Mouse (Mus musculus) hindbrain, embryonic 12.5 days (tissue): ENCODE measurements around the gene A430078G23Rik. TPM values are rescaled to one million over a fixed set of nuclear protein-coding genes. Genes with fewer than 3 reads are reported as not detected.

Experiments used
- ATAC-seq: fragments of 200-750 bp; cut with Nextera tagmentation; 2 replicates; pipeline ENCODE4 v1.8.0; 2017; ENCODE audit warnings: moderate TSS enrichment; ENCODE audit not compliant: low FRiP score
- H3K27ac ChIP-seq: fragments of 300-500 bp; sonication (generic); 2 replicates; pipeline ENCODE4 v1.5.1; 2016; ENCODE audit warnings: mild to moderate bottlenecking
- H3K27me3 ChIP-seq: fragments of 300-500 bp; sonication (generic); 2 replicates; pipeline ENCODE4 v1.6.1; 2016; ENCODE audit warnings: mild to moderate bottlenecking
- H3K36me3 ChIP-seq: fragments of 300-500 bp; sonication (generic); 2 replicates; pipeline ENCODE4 v1.6.1; 2016; ENCODE audit warnings: mild to moderate bottlenecking
- H3K4me1 ChIP-seq: fragments of 300-500 bp; sonication (generic); 2 replicates; pipeline ENCODE4 v1.6.1; 2016
- H3K4me2 ChIP-seq: fragments of 300-500 bp; sonication (generic); replicated peaks from 2 replicates; pipeline ENCODE4 v1.6.1; 2016; ENCODE audit warnings: mild to moderate bottlenecking
- H3K4me3 ChIP-seq: fragments of 300-500 bp; sonication (generic); 2 replicates; pipeline ENCODE4 v1.5.1; 2016; ENCODE audit warnings: mild to moderate bottlenecking
- H3K9ac ChIP-seq: fragments of 300-500 bp; sonication (generic); 2 replicates; pipeline ENCODE4 v1.6.1; 2016; ENCODE audit warnings: mild to moderate bottlenecking, moderate library complexity
- H3K9me3 ChIP-seq: fragments of 300-500 bp; sonication (generic); replicated peaks from 2 replicates; pipeline ENCODE4 v1.6.1; 2016; ENCODE audit warnings: mild to moderate bottlenecking
- WGBS: fragments of 180-500 bp; shearing (Covaris S2); methylation state at CpG from one replicate; pipeline ENCODE4 v1.1.7; 2016; 5-methylcytosine and 5-hydroxymethylcytosine counted together
- polyA plus RNA-seq: library from polyadenylated mRNA; unstranded; fragments of >200 nt; fragmentation: Nextera tagmentation; extraction: Ambion mirVana; gene quantifications from 2 replicates; pipeline ENCODE4 v1.2.1, GENCODE M21; 2016

Gene A430078G23Rik
- polyA plus RNA-seq, 1 experiment from 2014 or later: not detected

DNA sequence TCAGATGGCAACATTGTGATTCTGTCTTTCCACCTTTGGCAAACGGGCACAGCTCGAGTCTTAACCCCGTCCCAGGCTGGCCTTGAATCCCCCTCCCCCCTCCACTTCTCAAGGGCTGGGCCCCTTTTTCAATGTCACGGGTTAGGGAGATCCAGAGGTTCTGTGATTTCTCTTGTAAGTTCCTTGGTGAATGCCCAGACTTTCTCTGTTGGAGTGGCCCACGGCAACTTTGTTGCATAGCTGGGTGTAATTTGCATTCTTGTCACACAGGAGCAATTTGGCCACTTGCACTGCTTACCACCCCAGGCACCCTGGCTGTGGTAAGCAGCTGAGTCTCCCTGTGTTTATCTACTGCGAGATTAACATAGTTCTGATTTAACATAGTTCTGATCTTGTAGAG, 41.4 kb downstream of the A430078G23Rik start:
- Histone ChIP-seq H3K9ac (0 out of 2 replicates have a peak overlapping the region, but pooled peaks have one; percentile 8), H3K27me3 (no peaks in the 10 kb centered on the region), H3K4me1 (peaks cover 25% of the 10 kb centered on the region), H3K36me3 (no peaks in the 10 kb centered on the region), H3K4me3 (0 out of 2 replicates have a peak overlapping the region, but pooled peaks have one; percentile 7), H3K9me3 (no peaks in the 10 kb centered on the region), H3K4me2 (peak overlapping the region; percentile 87), H3K27ac (no peak overlapping the region)
- no peak for ATAC-seq
- 8% methylated on average over 6 of the region's 6 CpGs for WGBS

DNA sequence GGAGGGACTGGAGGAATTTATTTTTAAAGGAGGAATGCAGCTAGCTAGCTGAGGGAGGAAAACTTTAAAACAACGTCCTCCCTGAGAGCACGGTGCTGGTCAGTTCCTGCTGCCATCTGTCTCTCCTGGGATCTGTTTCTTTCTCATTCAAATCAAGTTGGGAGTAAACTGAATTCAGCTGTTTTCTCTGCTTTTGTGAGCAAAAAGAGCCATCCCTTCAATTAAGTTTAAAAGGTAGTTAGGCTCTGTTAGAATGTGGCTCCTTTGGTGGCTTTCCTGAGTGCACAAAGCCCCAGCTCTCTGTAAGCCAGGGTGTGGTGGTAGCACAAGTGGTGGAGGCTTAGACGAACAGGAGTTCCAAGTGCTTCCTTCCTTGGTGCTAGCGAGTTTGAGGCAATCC, 42.0 kb downstream of the A430078G23Rik start:
- Histone ChIP-seq H3K36me3 (no peaks in the 10 kb centered on the region), H3K4me3 (peak overlapping the region; percentile 7; the same call in 1 of the 2 replicates), H3K4me1 (peaks cover 25% of the 10 kb centered on the region), H3K27me3 (no peaks in the 10 kb centered on the region), H3K4me2 (peak overlapping the region; percentile 87), H3K9me3 (no peaks in the 10 kb centered on the region), H3K9ac (peak overlapping the region; percentile 8; the same call in 1 of the 2 replicates), H3K27ac (no peak overlapping the region)
- WGBS: 12% methylated on average over 4 of the region's 4 CpGs
- no peak for ATAC-seq

GRCm38 (mm10) chr8:3397597-3397996, 44.4 kb downstream of the A430078G23Rik start:
- Histone ChIP-seq H3K9me3 (no peaks in the 10 kb centered on the region), H3K27ac (no peak overlapping the region), H3K4me1 (peaks cover 21% of the 10 kb centered on the region), H3K4me2 (no peak overlapping the region), H3K9ac (no peak overlapping the region), H3K36me3 (peaks cover 8% of the 10 kb centered on the region; the same call in 1 of the 2 replicates), H3K4me3 (no peak overlapping the region), H3K27me3 (no peaks in the 10 kb centered on the region)
- ATAC-seq: no peak
- 92% methylated on average over 3 of the region's 3 CpGs for WGBS

- H3K36me3 ChIP-seq: peaks cover 8% of the 10 kb centered on the region; the same call in 1 of the 2 replicates
- no peak overlapping the region for H3K27ac ChIP-seq
- H3K9me3 ChIP-seq: no peaks in the 10 kb centered on the region
- no peak overlapping the region for H3K4me2 ChIP-seq
- H3K9ac ChIP-seq: no peak overlapping the region
- WGBS: 52% methylated on average over 2 of the region's 2 CpGs
- no peak overlapping the region for H3K4me3 ChIP-seq
- H3K27me3 ChIP-seq: no peaks in the 10 kb centered on the region
- no peak for ATAC-seq
- no peaks in the 10 kb centered on the region for H3K4me1 ChIP-seq
These were observed 47.3 kb downstream of the A430078G23Rik start for GRCm38 (mm10) chr8:3400509-3400908.

DNA sequence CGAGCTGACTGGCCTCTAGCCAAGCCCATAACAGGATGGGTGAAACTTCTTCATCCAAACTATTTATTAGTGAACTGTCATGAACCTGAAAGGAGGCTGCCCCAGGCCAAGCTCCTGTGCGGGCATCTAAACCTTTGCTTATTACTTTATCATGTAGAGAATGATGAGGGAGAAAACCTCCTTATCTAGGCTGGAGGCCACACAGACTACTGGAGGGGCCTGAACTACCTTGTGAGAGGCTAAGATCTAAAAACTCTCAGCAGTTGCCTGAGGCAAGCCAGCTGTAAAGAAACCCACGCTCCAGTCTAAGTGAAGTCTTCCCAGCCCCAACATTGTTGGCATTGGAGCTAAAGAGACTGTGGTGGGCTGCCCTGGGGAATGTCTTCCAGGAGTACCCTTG, 54.2 kb downstream of the A430078G23Rik start:
- no peak for ATAC-seq
- no peak overlapping the region for H3K9ac ChIP-seq
- 89% methylated on average over 3 of the region's 3 CpGs for WGBS
- H3K27me3 ChIP-seq: no peaks in the 10 kb centered on the region
- no peaks in the 10 kb centered on the region for H3K4me1 ChIP-seq
- no peaks in the 10 kb centered on the region for H3K36me3 ChIP-seq
- H3K27ac ChIP-seq: no peak overlapping the region
- H3K9me3 ChIP-seq: no peaks in the 10 kb centered on the region
- no peak overlapping the region for H3K4me2 ChIP-seq
- H3K4me3 ChIP-seq: no peak overlapping the region

- no peak overlapping the region for H3K4me3 ChIP-seq
- no peaks in the 10 kb centered on the region for H3K36me3 ChIP-seq
- H3K27ac ChIP-seq: no peak overlapping the region
- H3K4me1 ChIP-seq: peaks cover 21% of the 10 kb centered on the region
- no peak overlapping the region for H3K4me2 ChIP-seq
- H3K27me3 ChIP-seq: no peaks in the 10 kb centered on the region
- WGBS: 72% methylated on average over 2 of the region's 2 CpGs
- no peak overlapping the region for H3K9ac ChIP-seq
- no peaks in the 10 kb centered on the region for H3K9me3 ChIP-seq
- ATAC-seq: no peak
These were observed 57.9 kb downstream of the A430078G23Rik start for GRCm38 (mm10) chr8:3411085-3411484.

- no peaks in the 10 kb centered on the region for H3K27me3 ChIP-seq
- no peak overlapping the region for H3K27ac ChIP-seq
- no peak for ATAC-seq
- H3K9ac ChIP-seq: no peak overlapping the region
- no peaks in the 10 kb centered on the region for H3K9me3 ChIP-seq
- peaks cover 29% of the 10 kb centered on the region for H3K4me1 ChIP-seq
- H3K4me2 ChIP-seq: no peak overlapping the region
- no peaks in the 10 kb centered on the region for H3K36me3 ChIP-seq
- H3K4me3 ChIP-seq: no peak overlapping the region
- WGBS: 91% methylated on average over 7 of the region's 7 CpGs
These were observed 58.7 kb downstream of the A430078G23Rik start for GRCm38 (mm10) chr8:3411901-3412301.

GRCm38 (mm10) chr8:3412816-3413215, 59.6 kb downstream of the A430078G23Rik start:
- no peaks in the 10 kb centered on the region for H3K36me3 ChIP-seq
- ATAC-seq: no peak
- H3K27ac ChIP-seq: no peak overlapping the region
- H3K4me1 ChIP-seq: peaks cover 38% of the 10 kb centered on the region
- no peaks in the 10 kb centered on the region for H3K9me3 ChIP-seq
- H3K4me2 ChIP-seq: no peak overlapping the region
- 100% methylated on average over 1 of the region's 1 CpGs for WGBS
- no peak overlapping the region for H3K9ac ChIP-seq
- H3K4me3 ChIP-seq: no peak overlapping the region
- no peaks in the 10 kb centered on the region for H3K27me3 ChIP-seq

GRCm38 (mm10) chr8:3414639-3415190, 61.5 kb downstream of the A430078G23Rik start:
- H3K4me1 ChIP-seq: peaks cover 43% of the 10 kb centered on the region
- H3K4me2 ChIP-seq: no peak overlapping the region
- no peak overlapping the region for H3K4me3 ChIP-seq
- ATAC-seq: 0 out of 2 replicates have a peak, but pooled peaks have one; percentile 15
- WGBS: 41% methylated on average over 6 of the region's 6 CpGs
- no peaks in the 10 kb centered on the region for H3K9me3 ChIP-seq
- H3K36me3 ChIP-seq: no peaks in the 10 kb centered on the region
- H3K9ac ChIP-seq: no peak overlapping the region
- no peaks in the 10 kb centered on the region for H3K27me3 ChIP-seq
- no peak overlapping the region; the same call in 1 of the 2 replicates for H3K27ac ChIP-seq

DNA sequence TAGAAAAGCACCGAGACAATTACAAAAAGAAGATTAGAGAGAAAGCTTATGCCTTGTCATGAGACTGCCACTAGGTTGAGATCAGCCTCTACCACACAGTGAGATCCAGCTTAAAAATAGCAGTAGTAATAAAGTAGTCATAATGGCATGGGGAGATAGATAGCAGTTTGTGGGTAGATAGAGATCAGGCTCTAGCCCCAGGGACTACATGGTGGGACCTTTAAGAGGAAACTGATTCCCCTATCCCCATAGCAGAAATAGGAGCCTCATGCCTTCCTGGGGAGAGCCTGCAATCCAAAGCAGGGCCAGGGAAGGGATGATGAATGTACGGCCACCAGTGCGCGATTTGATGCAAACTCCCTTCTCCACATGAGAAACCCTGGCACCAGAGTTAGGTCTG, 62.0 kb downstream of the A430078G23Rik start:
- 66% methylated on average over 4 of the region's 4 CpGs for WGBS
- Histone ChIP-seq H3K4me1 (peaks cover 43% of the 10 kb centered on the region), H3K36me3 (no peaks in the 10 kb centered on the region), H3K9ac (no peak overlapping the region), H3K27me3 (no peaks in the 10 kb centered on the region), H3K9me3 (no peaks in the 10 kb centered on the region), H3K4me2 (no peak overlapping the region), H3K4me3 (no peak overlapping the region), H3K27ac (no peak overlapping the region; the same call in 1 of the 2 replicates)
- no peak for ATAC-seq

DNA sequence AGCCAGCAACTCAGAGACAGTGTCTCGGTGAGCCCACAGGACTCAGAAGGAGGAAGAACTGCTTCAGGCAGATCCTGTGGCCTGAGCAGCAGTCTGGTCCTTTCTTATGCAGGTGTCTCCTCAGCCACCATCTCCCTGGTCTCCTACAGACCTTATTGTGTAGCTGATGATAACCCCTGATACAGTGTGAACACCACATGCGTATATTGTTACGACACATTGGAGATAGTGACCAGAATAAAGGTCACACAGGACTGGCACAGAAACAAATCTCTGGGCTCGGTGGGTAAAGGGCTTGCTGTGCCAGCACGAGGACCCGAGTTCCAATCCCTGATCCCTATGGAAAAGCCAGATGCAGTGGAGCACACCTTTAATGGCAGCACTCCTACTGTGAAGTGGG, 62.4 kb downstream of the A430078G23Rik start:
- Histone ChIP-seq H3K4me2 (no peak overlapping the region), H3K4me3 (no peak overlapping the region), H3K4me1 (peaks cover 43% of the 10 kb centered on the region), H3K36me3 (no peaks in the 10 kb centered on the region), H3K27ac (no peak overlapping the region), H3K9me3 (no peaks in the 10 kb centered on the region), H3K27me3 (no peaks in the 10 kb centered on the region), H3K9ac (no peak overlapping the region)
- WGBS: 87% methylated on average over 6 of the region's 6 CpGs
- ATAC-seq: no peak

DNA sequence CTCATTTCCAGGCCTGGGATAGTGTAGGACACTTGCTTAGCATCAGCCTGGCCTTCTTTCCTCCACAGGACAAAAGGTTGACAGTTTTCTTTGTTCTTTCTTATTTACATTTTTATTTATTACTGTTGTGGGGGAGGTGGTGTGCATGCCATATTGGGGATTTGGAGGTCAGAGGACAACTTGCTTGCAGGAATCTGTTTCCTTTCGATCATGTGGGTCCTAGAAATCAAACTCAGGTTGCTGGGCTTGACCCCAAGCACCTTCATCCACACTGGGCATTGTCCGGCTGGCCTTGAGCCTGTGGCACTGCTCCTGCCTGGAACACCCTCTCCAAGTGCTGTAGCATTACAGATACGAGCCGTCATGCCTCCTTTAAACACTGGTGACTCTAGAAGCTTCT, 63.6 kb downstream of the A430078G23Rik start:
- Histone ChIP-seq H3K4me1 (peaks cover 43% of the 10 kb centered on the region), H3K9me3 (no peaks in the 10 kb centered on the region)

DNA sequence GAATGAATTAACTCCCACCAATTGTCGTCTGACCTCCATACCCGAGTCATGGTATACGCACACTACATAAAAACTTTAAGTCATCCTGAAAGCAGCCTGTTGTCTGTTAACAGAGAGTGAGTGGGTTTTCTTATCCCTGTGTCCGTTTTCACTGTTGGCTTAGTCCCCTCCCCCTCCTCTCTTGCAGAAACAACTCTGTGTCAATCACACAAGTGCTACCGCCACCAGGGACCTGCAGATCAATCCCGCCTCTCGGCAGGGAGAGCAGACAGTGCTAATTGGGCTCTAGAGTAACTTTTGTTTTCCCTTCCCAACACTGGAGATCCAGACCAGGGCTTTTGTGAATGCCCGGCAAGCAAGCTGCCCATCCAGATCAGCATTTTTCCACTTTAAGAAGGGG, 64.2 kb downstream of the A430078G23Rik start:
- peak overlapping the region; percentile 13; the same call in 1 of the 2 replicates for H3K4me2 ChIP-seq
- peaks cover 43% of the 10 kb centered on the region for H3K4me1 ChIP-seq
- ATAC-seq: peak; percentile 49
- H3K27me3 ChIP-seq: no peaks in the 10 kb centered on the region
- 0 out of 2 replicates have a peak overlapping the region, but pooled peaks have one; percentile 40 for H3K27ac ChIP-seq
- WGBS: 1% methylated on average over 8 of the region's 8 CpGs
- no peak overlapping the region for H3K9ac ChIP-seq
- no peaks in the 10 kb centered on the region for H3K36me3 ChIP-seq
- H3K9me3 ChIP-seq: no peaks in the 10 kb centered on the region
- H3K4me3 ChIP-seq: no peak overlapping the region

More for the DNA sequence above, 63.6 kb downstream of the A430078G23Rik start:
- Histone ChIP-seq H3K27ac (0 out of 2 replicates have a peak overlapping the region, but pooled peaks have one; percentile 46), H3K27me3 (no peaks in the 10 kb centered on the region), H3K36me3 (no peaks in the 10 kb centered on the region), H3K4me2 (no peak overlapping the region), H3K4me3 (no peak overlapping the region), H3K9ac (no peak overlapping the region)
- 0 out of 2 replicates have a peak, but pooled peaks have one; percentile 24 for ATAC-seq
- WGBS: 27% methylated on average over 4 of the region's 4 CpGs
